Mouse (Mus musculus): ENCODE measurements around the gene Pfdn4. TPM values are rescaled to one million over a fixed set of nuclear protein-coding genes. Genes with fewer than 3 reads are reported as not detected.

Gene Pfdn4
- polyA plus RNA-seq, 2 experiments from 2014 or later: 40.0 to 52.4 TPM

DNA sequence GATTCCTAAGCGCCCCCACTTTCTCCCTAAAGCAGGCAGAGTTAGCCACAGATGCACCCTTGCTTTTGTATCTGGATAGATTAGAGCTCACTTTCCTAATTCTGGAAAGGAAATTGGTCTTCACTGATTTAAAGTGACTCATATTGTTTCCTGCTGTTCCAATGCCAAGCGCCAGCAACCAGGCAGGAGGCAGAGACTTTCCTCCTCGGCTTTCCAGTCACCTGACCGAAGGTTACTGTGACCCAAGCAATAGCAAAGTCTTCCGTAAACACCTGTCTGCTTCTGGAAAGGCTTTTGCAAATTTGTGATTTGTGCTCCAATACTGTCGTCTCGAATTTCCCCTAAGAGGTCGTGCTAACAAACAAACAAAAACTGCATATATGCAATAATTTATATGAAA, 1.8 kb downstream of the Pfdn4 start:
- no peak for ATAC-seq

DNA sequence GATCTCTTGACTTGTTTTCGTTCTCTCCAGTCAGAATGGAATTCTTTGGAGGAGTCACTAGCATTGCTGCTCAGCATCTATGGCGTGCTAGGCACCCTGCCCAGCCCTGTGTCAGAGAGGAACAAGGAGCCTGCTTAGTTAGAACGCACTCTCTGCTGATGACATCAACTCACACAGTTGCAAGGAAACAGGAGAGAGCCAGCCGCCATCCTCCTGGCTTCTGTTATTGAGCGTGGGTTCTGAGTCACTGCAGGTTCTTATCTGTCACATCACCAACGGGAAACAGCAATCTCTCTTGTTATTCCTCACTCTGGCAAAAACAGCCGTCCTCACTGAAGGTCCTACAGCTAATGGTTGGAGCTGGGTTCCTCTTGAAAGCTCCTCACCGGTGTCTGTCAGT, 7.1 kb downstream of the Pfdn4 start:
- no peak for ATAC-seq

DNA sequence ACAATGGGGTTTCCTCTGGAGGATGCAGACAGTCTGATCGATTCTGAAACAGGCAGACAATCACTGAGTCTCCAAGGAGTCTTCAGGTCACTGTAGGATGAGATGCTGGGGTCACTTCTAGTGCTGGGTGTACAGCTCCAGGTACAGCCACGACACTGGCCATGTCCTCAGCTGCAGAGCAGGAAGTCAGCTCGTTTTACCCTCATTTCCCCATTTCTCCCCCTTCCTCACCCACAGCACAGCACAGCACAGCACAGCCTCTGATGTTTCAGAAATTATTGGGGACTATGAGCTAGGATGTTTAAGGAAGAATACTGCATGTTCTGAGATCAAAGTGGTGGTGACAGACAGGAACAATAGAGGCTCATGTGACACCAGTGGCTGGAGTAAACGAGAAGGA, 7.8 kb downstream of the Pfdn4 start:
- no peak for ATAC-seq

DNA sequence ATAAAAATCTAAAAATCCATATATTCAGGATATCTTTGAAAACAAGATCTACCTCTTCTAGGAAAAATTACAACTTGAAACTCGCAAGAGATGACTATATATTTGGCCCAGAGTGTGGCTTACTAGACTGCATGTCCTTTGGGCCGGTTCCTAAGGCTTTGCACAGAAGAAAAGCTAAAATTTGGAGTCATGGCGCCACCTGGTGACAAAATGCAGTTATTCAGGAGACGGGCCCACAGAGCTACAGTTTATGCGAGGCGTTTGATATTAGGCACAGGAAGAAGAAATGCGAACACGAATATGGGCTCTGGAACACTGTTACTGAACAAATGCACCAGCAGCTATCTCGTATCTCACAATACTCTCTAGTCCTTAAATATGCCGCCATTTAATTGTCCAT, 11.5 kb downstream of the Pfdn4 start:
- peak; percentile 60 for ATAC-seq

DNA sequence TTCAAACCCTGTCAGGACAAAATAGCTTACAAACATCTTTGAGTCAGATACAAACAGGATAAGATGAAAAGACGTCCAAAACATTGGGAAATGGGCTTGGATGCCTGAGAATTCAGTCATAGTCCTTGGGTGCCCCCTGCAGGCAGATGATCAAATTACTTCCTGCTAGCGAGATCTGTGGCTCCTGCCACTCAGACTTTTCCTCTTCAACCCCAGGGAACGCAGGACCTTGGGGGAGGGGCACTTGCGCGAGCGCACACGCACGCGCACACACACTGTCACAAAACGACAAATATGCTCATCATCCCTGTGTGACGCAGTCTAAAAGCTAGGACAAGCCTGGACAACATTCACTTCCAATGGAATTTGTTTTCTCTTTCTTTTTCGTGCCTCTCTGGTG, 12.6 kb downstream of the Pfdn4 start:
- peak; percentile 42 for ATAC-seq

DNA sequence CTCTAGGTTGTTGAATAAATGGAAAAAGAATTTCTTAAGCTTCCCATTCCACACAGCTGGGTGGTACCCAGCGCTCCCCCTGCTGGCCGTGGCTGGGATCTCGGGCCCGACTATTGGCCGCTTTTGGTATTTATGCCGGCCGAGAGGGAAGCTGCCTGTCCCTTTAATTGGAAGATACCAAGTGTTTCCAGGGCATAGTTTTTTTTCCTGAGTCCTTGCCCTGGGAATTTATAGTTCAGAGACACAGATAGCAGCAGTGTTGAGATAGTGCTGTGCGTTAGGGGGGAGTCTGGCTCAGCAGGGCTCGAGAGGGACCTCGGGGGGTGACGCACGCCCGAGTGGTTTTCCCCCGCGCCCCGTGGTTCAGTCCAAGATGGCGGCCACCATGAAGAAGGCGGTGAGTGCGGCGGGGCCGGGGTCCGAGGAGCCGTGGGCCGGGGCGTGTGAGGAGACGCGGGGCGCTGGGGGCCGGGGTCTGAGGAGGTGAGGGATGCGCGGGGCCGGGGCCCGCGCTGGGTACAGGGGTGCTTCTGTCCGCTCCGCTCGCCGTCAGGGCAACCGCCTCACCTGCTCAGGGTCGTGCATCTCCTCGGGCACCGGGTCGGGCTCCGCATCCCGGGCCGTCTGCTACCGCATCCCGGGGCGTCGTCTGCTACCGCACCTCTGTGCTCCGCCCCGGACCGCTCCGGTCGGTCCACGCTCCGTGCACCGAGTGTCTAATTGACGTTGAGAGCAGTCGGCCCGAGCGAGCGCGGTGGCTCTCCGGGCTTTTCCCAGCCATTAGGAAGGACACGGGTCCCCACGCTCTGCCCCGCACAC, 15.1 kb downstream of the Pfdn4 start:
- peak; percentile 90 for ATAC-seq

DNA sequence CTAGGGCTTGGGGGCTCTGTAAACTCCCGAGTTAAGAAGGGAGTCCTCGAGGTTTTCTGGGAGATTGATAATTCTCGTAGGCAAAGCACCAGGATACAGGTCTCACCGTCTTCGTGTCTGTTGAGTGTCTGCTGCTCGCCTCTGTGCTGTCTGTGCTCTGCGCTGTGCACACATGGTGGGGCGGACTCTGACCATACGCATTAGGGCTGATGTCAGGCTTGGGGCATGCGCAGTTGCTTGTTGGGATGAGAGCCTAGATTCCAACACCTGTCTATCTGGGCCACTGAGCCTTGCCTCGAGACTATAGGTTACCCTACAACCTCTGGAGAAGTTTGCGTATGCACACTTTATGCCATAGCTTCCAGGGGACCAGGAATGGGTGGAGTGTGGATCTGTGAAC, 17.5 kb downstream of the Pfdn4 start:
- no peak for ATAC-seq

DNA sequence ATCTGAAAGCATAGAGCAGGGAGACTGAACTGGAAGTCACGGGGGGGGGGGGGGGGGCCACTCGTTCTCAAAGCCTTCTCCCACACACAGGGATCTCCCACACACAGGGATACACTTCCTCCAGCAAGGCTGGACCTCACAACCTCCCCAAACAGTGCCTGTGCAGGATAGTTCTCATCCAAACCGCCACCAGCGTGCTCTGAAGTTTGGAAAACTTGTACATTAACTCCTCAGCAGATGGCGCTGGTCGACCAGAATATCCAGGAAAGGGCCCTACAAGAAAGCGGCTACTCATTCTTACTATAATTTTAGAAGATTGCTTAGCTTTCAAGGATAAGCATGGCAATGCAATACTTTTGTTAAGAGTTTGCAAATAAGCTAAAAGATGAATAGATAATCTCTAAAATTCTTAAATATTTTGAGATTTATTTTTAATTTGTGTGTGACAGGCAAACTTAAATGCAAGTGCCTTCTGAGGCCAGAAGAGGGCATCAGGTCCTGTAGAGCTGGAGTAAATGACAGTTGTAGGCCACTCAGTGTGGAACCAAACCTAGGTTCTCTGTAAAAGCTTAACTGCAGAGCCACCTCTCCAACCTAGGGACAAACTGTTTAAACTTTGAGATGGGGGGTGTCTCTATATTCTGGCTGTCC, 24.2 kb downstream of the Pfdn4 start:
- peak; percentile 82 for ATAC-seq

DNA sequence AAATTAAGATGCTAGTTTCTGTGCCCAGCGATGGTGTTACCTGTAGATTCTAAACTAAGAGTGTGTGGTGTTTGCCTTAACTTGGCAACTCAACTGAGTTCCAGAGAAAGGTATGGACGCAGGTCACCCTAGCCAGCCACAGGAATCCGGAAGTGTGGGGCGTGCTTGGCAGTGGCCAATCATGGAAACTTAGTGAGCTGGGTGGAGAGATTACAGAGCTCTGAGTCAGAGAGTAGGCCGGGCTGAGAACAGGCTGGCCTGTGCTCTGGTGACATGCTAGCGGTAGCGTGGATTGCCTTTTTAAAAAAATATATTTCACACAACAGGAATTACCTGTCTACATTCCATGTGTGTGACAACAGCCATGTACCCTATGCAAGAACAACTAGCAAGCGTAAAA, 30.3 kb downstream of the Pfdn4 start:
- ATAC-seq: no peak

DNA sequence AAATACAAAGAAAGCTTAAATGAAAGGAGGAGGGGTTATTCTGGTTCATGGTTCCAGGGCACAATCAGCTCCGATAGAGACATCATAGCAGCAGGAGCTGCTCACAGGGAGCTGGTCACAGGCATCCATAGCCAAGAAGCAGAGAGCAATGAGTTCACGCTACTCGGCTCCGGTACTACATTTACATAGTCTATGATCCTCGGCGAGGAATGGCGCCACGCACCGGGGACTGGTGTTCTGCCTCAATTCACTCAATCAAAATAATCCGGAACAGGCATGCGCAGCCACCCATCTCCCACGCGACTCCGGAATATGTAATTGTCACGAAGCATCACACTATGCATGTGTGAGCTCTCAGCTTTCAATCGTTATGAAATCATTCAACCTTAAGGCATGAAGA, 31.8 kb downstream of the Pfdn4 start:
- ATAC-seq: no peak

DNA sequence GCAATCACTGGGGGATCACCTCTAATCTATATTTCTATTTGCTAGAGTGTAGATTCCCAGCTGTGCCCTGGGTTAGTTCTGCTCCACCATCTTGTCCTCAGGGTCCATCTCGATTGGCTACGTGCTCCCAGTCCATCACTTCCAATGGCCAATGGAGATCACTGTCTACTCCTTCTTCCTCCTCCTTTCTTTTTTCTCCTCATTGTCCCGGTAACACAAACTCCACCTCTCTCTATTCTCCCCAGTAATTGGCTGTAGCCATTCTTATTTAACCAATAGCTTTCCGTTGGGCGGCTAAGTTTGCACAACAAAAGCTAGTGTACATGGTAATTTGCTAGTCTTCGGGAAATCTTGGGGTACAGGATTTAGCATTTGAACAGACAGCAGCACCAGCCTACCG, 33.5 kb downstream of the Pfdn4 start:
- ATAC-seq: no peak

DNA sequence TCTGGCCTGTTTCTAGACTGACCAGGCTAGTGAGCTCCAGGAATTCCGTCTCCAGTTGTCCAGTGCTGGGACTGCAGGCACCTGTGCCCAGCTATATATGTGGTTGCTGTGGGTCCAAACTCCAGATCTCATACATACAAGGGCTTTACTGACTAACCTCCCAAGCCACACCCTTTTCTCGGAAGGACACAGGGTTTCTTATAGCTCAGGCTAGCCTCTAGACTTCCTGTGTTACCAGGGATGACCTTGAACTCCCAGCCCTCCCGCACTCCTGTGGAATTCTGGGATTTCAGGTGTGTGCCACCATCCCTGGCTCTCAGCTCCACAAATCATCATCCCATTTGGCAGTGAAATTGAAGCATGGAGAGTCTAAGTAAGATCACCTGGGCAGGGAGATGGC, 34.0 kb downstream of the Pfdn4 start:
- ATAC-seq: no peak

DNA sequence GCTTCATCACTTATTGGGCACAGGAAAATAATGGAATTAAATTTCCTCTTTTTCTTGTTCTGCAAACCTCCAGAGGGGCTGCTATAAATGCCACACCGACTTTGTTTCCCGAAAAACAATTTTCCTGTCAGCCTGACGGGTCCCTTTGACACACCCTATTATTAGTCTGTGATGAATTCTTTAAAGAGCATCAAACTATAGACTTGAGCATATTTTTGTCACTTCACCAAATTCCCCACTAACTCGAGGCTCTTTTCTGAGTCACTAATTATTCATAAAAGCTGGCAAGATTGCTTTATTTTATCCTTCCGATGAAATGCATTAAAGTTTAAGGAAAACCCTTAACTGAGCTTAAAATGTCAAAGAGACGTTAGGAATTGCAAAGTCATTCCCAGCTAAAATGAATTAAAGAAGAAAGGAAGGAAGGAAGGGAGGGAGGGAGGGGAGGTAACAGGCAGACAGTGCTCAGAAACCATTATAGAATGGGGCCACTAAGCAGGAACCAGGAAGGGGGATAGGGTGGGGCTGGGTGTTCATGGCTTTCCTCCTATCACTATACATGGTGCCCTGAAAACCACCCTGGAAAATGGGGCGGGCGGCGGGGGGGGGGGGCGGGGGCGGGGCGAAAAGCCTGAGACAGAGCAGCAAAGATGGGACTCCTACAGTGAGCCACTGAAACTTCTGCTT, 38.0 kb downstream of the Pfdn4 start:
- no peak for ATAC-seq

DNA sequence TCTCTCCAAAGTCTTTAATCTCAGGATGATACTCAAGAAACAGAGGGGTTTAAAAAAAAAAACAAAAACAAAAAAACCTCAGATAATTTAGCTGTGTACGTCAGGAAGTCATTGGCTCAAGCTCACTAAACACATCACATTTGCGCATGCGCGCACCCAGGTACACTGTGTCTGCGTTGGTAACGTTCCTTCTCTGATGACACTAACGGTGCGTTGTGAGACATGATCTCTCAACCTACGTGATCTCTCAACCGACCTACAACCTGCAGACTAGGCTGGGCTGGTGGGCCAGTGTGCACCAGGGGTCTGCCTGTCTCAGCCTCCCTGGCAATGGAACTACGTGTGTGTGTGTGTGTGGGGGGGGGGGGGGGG, 38.6 kb downstream of the Pfdn4 start:
- ATAC-seq: no peak

DNA sequence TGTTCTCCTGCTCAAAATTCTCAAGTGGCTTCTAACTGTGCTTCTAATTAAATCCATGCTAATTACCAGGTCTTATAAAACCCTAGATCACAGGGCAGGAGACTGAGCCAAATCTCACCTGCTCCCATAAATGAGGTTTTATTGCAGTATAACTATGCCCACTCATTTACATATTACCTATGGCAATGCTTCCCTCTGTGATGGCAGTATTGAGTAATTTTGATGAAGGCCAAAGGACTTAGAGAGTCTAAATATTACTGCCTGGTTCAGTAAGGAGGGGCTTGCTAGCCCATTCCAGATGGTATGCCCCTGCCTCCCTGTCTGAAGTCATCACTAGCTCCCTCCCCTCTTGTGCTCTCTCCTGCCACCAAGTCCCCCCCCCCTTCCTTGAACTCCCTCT, 39.6 kb downstream of the Pfdn4 start:
- no peak for ATAC-seq

DNA sequence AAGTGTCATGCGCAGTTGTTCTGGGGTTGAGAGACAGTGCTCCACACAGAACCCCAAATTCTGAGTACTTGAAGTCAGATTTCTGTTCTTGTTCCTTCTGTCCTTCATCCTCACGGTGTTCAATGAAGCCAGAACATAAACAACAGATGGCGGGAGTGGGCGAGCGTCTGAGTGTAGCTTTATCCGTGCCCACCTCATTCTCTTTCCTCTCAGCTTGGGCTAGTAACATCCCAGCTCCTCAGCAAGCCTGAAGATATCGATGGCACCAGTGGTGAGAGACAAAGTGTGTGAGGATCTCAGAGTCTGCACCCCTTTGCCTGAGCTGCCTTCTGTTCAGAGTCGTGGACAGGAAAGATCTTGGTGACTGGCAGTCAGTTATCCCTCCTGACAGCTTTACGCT, 43.0 kb downstream of the Pfdn4 start:
- ATAC-seq: no peak

DNA sequence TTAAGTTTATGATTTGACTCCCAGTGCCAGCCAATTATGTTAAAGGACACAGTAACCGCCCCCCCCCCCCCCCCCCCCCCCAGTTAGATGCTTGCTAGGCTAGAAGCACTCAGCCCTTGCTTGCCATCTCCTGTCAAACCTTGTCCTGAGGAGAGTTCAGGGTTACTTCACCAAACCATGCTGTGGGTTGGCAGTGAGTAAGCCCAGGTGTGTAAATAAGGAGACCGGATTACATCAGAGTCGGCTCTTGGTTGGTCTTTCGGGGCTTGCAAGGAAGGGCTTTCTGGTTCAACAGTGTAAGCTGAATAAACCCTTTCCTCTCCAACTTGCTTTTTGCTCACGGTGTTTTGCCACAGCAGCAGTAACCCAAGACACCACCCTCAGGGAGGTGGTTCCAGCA, 47.4 kb downstream of the Pfdn4 start:
- no peak for ATAC-seq

DNA sequence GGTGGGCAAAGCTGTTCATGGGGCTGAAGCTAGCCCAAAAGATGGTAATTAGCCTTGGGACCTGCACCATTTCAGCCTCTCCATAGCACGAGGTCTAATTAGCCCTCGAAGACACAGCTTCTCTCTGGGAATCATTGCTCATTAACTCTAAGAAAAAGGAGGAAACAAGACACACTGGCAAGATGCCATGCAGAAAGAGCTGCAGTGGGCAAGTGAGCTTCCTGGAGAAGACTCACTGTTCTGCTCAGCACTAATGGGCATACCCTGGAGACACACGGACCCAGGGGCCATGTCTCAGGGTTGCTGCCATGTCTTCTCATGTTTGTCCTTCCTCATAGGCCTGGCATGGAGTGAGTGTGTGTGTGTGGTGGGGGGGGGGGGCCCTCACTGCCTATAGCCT, 47.9 kb downstream of the Pfdn4 start:
- ATAC-seq: no peak

DNA sequence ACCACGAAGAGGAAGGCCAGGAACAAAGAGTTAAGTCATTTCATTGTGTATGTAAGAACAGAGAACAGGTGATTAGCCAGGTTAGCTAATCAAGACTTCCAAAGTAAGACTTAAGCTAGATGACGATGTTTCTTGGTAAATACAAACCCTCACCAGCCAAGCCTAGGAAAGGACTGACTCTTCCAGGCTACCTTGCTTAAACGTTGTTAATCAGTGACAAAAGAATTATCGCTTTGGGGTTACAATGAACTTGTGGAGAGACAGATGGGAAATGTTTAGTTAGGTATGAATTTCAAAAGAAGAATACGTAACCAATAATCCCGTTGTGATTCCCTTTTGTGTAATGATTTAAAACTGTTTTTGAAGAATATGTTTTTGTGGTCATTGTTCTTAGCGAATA, 48.7 kb downstream of the Pfdn4 start:
- ATAC-seq: no peak

DNA sequence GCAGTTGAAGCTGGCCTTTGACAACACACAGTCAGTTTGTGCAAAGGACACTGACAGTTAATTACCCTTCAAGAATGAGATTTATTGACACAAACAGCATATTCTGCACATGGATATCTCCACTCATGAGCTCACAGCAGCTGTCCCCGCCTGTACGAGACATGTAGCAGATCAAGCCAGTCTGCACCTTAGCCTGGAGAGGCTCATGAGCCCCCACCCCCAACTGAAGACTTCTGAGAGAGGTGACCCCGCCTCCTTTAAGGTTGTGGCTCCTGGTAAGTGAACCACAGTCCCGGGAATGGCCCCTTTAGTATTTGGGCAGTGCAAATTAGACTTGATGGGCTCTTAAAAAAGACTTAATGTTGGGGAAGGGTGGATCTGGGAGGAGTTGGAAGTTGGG, 49.5 kb downstream of the Pfdn4 start:
- ATAC-seq: no peak

DNA sequence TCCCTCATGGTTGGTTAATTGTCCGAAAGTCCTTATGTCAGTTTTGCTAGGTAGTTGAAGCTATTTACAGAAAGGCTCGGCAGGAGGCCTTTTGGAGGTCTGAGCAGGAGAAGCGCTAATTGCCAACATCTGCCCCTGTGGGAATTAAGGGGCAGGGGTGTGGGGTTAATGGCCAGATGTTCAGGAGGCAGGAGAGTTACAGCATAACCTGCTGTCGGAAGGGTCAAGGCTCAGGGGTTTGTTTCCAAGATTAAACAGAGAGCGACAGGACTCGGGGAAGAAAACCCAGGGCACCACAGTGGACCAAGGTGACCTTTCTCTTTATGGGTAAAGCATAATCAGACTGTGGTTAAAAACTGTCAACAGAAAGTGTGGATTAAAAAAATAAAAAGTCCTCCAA, 51.3 kb downstream of the Pfdn4 start:
- no peak for ATAC-seq

DNA sequence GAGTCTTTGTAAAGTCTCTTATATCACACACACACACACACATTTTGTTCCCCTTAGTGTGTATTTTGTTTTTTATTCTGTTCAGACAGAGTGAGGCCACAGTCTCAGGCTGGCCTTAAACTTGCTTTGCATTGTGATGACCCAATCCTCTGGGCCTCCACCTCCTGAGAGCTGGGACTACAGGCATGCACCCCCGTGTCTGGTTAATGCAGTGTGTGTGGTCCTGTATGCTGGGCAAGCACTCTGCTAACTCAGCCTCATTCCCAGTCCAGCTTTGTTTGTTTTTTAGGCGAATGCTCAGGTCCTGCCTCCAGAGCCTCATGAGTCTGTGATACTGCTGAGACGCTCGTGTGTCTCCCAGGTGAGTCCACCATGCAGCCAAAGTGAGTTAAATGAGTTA, 51.8 kb downstream of the Pfdn4 start:
- no peak for ATAC-seq

DNA sequence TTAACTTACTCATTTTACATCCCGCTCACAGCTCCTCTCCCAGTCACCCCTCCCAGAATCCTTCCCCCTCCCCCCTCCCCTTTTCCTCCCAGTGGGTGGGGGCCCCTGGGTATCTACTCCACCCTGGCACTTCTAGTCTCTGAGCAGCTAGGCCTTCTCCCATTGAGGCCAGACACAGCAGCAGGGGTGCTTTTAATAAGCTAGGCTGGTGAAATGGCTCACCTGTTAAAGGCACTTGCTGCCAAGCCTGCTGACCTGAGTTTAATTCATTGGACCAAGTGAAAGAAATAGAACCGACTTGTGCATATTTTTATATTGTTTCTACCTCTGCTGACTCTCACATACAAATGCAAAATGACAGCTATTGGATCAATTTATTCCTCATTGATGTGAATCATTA, 52.9 kb downstream of the Pfdn4 start:
- no peak for ATAC-seq

DNA sequence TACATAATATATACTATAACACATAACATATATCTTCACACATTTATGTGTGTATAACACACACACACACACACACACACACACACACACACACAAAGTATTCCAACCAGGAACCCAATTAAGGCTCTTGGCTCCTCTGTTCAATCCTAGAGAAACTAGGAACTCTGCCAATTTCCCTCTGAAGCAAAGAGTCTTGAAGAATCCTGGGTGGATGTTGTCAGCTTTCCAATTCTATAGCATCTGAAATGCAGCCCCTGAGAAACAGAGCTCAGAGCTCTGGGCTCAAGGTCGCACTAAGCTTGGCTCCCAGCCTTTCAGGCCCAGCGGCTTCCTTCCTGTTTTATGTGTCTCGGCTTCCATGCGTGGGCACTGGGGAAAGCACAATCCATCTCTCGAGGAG, 54.0 kb downstream of the Pfdn4 start:
- no peak for ATAC-seq

Measured in CD4-positive, CD25-positive, alpha-beta regulatory T cell, adult 4 months (primary cell).